21 mouse cellular contexts compared by ENCODE assay signal in genomic region chr16:94597640-94598039, GRCm38 (mm10).
"Had no signal": no experiment of that assay in that cellular context is flagged by ENCODE, and none has a peak within 500 bp of the region (broad histone marks: within the 10 kb centered on the region; RNA-seq: fewer than 3 reads in every experiment).

No protein-coding gene starts in this region.

- H3K36me3 ChIP-seq: lung, embryonic 15.5 days; neural tube, embryonic 13.5 days; stomach, embryonic 15.5 days had no signal

- ATAC-seq: liver, embryonic 12.5 days had no signal

- H3K4me3 ChIP-seq: kidney, embryonic 15.5 days; limb, embryonic 10.5 days; limb, embryonic 13.5 days; liver, embryonic 12.5 days; liver, embryonic 15.5 days; lung, embryonic 15.5 days; neural tube, embryonic 13.5 days; stomach, embryonic 15.5 days had no signal

- DNase-seq: kidney, adult 8-10 months; kidney, postnatal 10 days; kidney, postnatal 36 days; liver; lung, adult 18-20 months; lung, postnatal 14 days; lung, postnatal 4 days; midbrain, embryonic 14.5 days; retina, postnatal 1 day; right cerebral cortex, postnatal 25 days; spleen, adult 18-20 months; thymus, postnatal 25 days had no signal

- H3K27me3 ChIP-seq: kidney, embryonic 15.5 days; limb, embryonic 13.5 days; liver, embryonic 12.5 days; liver, embryonic 15.5 days; lung, embryonic 15.5 days; neural tube, embryonic 13.5 days; stomach, embryonic 15.5 days had no signal

- H3K9me3 ChIP-seq: kidney, embryonic 15.5 days; limb, embryonic 10.5 days; limb, embryonic 13.5 days; liver, embryonic 12.5 days; liver, embryonic 15.5 days; lung, embryonic 15.5 days; neural tube, embryonic 13.5 days; stomach, embryonic 15.5 days had no signal

- H3K27ac ChIP-seq: kidney, embryonic 15.5 days; limb, embryonic 10.5 days; limb, embryonic 13.5 days; liver, embryonic 12.5 days; liver, embryonic 15.5 days; lung, embryonic 15.5 days; neural tube, embryonic 13.5 days; stomach, embryonic 15.5 days had no signal

- H3K9ac ChIP-seq: kidney, embryonic 15.5 days; limb, embryonic 13.5 days; liver, embryonic 12.5 days; liver, embryonic 15.5 days; lung, embryonic 15.5 days; neural tube, embryonic 13.5 days; stomach, embryonic 15.5 days had no signal

- H3K4me2 ChIP-seq: kidney, embryonic 15.5 days; limb, embryonic 13.5 days; liver, embryonic 12.5 days; liver, embryonic 15.5 days; lung, embryonic 15.5 days; midbrain, embryonic 11.5 days; neural tube, embryonic 13.5 days; stomach, embryonic 15.5 days had no signal
